Mouse (Mus musculus): ENCODE measurements around the gene Ace3. TPM values are rescaled to one million over a fixed set of nuclear protein-coding genes. Genes with fewer than 3 reads are reported as not detected.
"Not testable (repeated sequence)": the region's sequence is repeated elsewhere in the genome, so short reads cannot be mapped to it uniquely, and the experiment has no call there.

The Ace3 gene
- polyA plus RNA-seq, 1 experiment from 2014 or later, result not detected

DNA sequence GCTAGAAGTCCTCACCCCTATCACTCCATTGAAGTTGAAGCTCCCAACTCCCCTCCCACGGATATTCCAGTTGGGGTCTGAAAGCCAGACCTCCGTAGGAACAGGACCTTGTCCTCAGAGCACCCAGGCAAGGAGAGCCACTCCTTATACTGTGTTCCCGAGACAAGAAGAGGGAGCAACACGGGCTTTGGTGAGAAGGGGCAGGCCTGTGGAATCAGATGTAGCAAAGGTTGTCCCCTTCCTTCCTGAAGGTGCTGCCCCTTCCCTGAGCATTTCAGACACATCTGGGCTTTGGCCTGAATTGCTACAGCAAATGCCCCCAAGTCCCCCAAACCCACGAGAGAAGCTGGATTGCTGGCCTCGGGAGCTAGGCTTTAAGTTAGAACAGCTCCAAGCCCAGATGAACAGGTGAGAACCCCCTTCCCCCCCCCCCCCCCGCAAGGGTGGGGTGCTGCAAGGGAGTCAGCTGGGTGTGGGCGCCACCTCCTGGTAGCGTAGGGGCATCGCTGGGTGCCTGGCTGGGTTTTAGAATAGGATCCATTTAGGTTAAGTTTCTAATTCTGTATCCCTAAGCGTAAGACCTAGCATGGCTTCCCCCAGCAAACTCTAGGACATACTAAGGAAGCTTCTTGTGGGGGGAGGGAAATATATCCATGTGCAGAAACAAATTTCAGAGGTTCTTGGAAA lies 32.1 kb downstream of the Ace3 start:
- Histone ChIP-seq H3K27me3 (replicated peaks) (peaks cover 4% of the 10 kb centered on the region), H3K9ac (no peak overlapping the region), H3K36me3 (0 out of 2 replicates have a peak, but pooled peaks cover 4% of the 10 kb centered on the region), H3K4me2 (replicated peaks) (no peak overlapping the region), H3K9me3 (no peaks in the 10 kb centered on the region), H3K27ac (no peak overlapping the region), H3K4me1 (no peaks in the 10 kb centered on the region), H3K4me3 (no peak overlapping the region)
- WGBS, result 48% methylated on average over 11 of the region's 11 CpGs
- ATAC-seq (ENCODE audit: low FRiP score, low read depth), result no peak

DNA sequence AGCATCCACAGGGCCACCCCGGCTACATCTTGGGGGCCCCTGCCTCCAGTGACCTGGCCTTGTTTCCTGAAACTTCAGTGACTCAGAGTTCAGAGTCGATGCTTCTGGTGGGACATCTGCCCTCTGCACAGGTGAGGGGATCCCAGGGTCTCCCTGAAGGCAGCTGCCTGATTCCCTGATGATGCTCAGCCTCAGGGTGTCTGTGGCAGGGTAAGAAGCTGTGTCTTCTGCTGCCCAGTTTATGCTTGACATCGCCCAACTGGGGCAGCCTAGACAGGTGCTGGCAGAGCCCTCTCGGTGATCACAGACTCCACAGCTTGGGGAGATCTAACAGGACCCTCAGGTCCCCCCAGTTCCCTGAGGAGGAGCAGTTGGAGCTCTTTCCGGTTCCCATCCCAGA lies 33.1 kb downstream of the Ace3 start:
- Histone ChIP-seq H3K27me3 (replicated peaks) (no peaks in the 10 kb centered on the region), H3K9ac (no peak overlapping the region), H3K4me3 (no peak overlapping the region), H3K27ac (no peak overlapping the region), H3K4me2 (replicated peaks) (no peak overlapping the region), H3K4me1 (no peaks in the 10 kb centered on the region), H3K9me3 (no peaks in the 10 kb centered on the region), H3K36me3 (0 out of 2 replicates have a peak, but pooled peaks cover 4% of the 10 kb centered on the region)
- no peak for ATAC-seq (ENCODE audit: low FRiP score, low read depth)
- 93% methylated on average over 5 of the region's 5 CpGs for WGBS

DNA sequence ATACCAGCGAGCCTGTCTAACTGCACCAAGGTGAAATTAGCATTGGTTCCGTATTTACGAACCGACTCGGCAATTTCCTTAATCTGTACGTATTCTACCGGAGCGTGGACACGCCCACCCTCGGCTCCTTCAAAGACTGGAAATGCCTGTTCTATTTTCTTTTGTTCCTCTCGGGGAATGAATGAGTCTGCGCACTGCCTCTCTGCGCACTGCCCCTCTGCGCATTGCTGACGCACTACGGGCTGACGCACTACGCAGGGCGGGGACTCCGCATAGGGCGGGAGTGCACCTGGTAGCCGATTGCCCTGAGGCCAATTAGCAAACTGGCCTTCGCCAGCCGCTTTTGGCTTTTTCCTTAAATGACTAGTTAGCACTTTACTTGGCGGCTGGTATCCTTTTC lies 37.6 kb downstream of the Ace3 start:
- H3K27me3 ChIP-seq (replicated peaks); H3K9me3 ChIP-seq; H3K27ac ChIP-seq; H3K36me3 ChIP-seq; ATAC-seq (ENCODE audit: low FRiP score, low read depth); H3K9ac ChIP-seq; H3K4me1 ChIP-seq; H3K4me2 ChIP-seq (replicated peaks): not testable (repeated sequence)
- WGBS, result 42% methylated on average over 15 of the region's 25 CpGs
- peak overlapping the region; percentile 31 for H3K4me3 ChIP-seq

DNA sequence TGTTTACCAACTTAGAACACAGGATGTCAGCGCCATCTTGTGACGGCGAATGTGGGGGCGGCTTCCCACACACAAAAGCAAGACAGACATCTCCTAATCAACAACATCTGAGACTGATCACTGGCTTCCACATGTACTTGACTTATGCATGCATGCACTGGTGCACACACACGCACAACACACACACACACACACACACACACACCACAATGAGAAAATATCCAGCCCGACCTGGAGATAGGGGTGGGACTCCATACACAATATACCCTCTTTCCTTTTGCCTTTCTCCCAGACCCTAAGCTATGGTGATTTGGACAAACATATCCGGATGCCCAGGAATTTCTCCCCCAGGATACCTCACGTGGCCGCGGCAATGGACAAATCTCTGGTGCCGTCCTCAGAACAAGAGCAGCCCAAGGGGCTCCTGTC lies 39.0 kb downstream of the Ace3 start:
- H3K4me1 ChIP-seq, result peaks cover 13% of the 10 kb centered on the region
- H3K27me3 ChIP-seq (replicated peaks), result no peaks in the 10 kb centered on the region
- no peaks in the 10 kb centered on the region for H3K36me3 ChIP-seq
- WGBS, result 39% methylated on average over 11 of the region's 11 CpGs
- H3K4me2 ChIP-seq (replicated peaks), result peak overlapping the region; percentile 37
- ATAC-seq (ENCODE audit: low FRiP score, low read depth), result no peak
- no peak overlapping the region for H3K27ac ChIP-seq
- no peak overlapping the region for H3K9ac ChIP-seq
- no peak overlapping the region for H3K4me3 ChIP-seq
- no peaks in the 10 kb centered on the region for H3K9me3 ChIP-seq

DNA sequence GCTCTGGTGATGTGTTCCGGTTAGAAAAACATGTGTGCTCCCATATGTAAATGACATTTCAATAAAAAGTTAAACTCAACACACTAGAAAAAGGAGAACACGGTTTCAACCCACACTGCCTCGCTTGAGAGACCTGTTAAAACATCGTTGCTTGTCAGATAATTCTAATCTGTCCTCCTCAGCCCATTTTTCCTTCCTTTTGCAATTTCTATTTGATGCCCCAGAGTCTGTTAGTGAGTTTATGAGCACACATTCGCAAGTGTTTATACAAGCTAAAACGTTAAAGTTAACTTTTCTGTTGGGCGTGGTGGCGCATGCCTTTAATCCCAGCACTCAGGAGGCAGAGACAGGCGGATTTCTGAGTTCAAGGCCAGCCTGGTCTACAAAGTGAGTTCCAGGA lies 40.5 kb downstream of the Ace3 start:
- peaks cover 18% of the 10 kb centered on the region for H3K4me1 ChIP-seq
- H3K9me3 ChIP-seq, result no peaks in the 10 kb centered on the region
- ATAC-seq (ENCODE audit: low FRiP score, low read depth), result no peak
- H3K4me3 ChIP-seq, result no peak overlapping the region
- H3K9ac ChIP-seq, result no peak overlapping the region
- H3K36me3 ChIP-seq, result 0 out of 2 replicates have a peak, but pooled peaks cover 3% of the 10 kb centered on the region
- H3K4me2 ChIP-seq (replicated peaks), result no peak overlapping the region
- 88% methylated on average over 9 of the region's 9 CpGs for WGBS
- H3K27me3 ChIP-seq (replicated peaks), result no peaks in the 10 kb centered on the region
- H3K27ac ChIP-seq, result no peak overlapping the region

DNA sequence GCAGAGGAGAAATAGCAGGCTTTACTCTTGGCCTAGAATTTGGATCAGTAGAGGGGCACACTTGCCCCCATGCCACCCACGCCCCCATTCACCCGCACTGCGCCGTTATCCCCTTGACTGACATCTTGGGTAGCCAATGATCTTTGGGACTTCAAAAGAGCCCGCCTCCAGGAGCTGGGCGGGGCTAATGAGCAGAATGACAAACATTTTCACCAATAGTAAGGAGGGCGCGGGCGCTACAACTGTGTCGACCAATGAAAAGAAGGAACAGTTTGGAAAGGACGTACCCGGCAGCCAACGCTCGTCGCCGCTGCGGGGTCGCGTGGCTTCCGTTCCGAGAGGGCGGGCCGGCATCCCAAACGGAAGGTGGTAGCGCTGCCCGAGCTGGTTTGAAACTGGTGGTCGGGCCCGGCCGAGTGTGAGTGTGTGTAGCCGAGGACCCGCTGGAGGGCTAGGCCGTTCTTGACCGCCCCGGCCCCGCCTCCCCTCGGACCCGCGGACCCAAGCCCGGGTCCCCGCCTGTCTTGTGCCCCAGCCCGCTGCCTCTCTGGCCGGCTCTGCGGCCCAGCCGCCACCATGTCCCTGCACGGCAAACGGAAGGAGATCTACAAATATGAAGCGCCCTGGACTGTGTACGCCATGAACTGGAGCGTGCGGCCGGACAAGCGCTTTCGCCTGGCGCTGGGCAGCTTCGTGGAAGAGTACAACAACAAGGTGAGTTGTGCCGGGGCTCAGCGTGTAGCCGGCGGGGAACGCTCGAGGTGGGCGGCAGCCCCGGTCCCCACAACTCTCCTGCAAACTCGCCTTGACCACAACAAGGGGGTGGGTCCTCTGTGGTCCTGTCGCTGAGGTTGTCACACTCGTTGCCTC lies 42.3 kb downstream of the Ace3 start, which contains the start of gene Dcaf7:
Gene Dcaf7, plus strand, starts transcription at position 325 of the 870 bp plus-strand sequence.
- Histone ChIP-seq H3K4me2 (replicated peaks) (peak within 1 kb of the TSS; percentile 88), H3K4me1 (peaks cover 18% of the 10 kb centered on the region), H3K4me3 (peak within 1 kb of the TSS; percentile 95), H3K9me3 (no peaks in the 10 kb centered on the region), H3K27me3 (replicated peaks) (no peaks in the 10 kb centered on the region), H3K9ac (peak within 1 kb of the TSS; percentile 90), H3K36me3 (0 out of 2 replicates have a peak, but pooled peaks cover 3% of the 10 kb centered on the region), H3K27ac (peak within 1 kb of the TSS; percentile 89)
- under 1% methylated on average over 66 of the region's 66 CpGs for WGBS
- ATAC-seq (ENCODE audit: low FRiP score, low read depth), result peak; percentile 97

DNA sequence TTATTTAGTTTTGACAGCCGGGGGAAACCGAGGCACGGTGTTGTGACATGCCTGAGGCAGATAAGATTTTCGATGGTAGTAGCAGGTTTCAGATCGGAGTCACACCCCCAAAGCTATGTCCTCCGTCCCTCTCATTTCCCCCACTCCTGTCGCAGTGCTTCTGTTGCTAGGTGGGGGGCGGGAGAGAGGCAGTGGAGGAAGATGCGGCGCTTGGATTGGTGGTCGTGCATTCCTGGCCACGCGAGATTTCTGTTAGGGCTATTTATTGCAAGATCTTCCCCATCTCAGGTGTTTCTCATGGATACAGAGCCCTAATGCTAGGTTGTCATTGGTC lies 42.9 kb downstream of the Ace3 start:
- ATAC-seq (ENCODE audit: low FRiP score, low read depth), result peak; percentile 65
- Histone ChIP-seq H3K27me3 (replicated peaks) (no peaks in the 10 kb centered on the region), H3K36me3 (0 out of 2 replicates have a peak, but pooled peaks cover 3% of the 10 kb centered on the region), H3K9ac (peak overlapping the region; percentile 90), H3K9me3 (no peaks in the 10 kb centered on the region), H3K4me2 (replicated peaks) (peak overlapping the region; percentile 88), H3K4me3 (peak overlapping the region; percentile 95), H3K27ac (peak overlapping the region; percentile 89; the same call in 1 of the 2 replicates), H3K4me1 (peaks cover 18% of the 10 kb centered on the region)
- WGBS, result 1% methylated on average over 13 of the region's 13 CpGs

DNA sequence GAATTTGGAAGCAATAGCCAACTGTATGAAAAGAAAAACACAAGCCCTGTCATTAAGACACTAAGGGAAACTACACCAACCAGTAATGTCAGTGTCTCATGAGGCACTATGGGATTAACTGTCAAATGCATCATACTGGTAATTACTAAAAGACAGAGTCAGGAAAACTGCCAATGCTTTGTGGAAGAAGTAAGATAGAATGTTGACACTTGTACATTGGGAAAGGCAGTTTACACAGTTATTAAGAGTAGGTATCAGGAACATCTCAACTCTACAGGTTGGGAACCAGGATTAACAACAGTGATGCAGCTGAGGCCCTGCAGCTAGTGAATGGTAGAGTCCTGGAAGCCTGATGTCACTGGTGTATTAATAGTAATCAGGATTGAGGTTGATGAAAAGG lies 49.9 kb downstream of the Ace3 start:
- Histone ChIP-seq H3K27me3 (replicated peaks) (no peaks in the 10 kb centered on the region), H3K4me1 (no peaks in the 10 kb centered on the region), H3K36me3 (peaks cover 29% of the 10 kb centered on the region), H3K4me3 (no peak overlapping the region), H3K27ac (no peak overlapping the region), H3K9ac (no peak overlapping the region), H3K4me2 (replicated peaks) (no peak overlapping the region), H3K9me3 (no peaks in the 10 kb centered on the region)
- no peak for ATAC-seq (ENCODE audit: low FRiP score, low read depth)

DNA sequence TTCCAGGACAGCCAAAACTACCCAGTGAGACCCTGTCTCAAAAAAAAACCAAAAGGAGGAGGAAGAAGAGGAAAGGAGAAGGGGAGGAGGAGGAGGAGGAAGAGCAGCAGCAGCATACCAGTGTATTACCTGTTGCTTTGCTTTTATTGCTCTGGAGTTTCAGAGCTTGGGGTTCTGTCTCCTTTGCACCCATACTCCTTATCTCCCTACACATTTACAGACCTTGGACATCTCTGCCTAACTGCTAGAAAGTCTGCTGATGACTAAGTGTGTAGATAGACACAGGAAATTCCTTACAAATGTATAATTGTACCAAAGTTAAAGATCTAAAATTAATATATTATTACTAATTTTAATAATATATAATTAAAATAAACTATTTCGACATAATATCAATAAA lies 50.8 kb downstream of the Ace3 start:
- Histone ChIP-seq H3K4me3 (no peak overlapping the region), H3K4me1 (no peaks in the 10 kb centered on the region), H3K36me3 (peaks cover 32% of the 10 kb centered on the region), H3K27me3 (replicated peaks) (no peaks in the 10 kb centered on the region), H3K9me3 (no peaks in the 10 kb centered on the region), H3K27ac (no peak overlapping the region), H3K4me2 (replicated peaks) (no peak overlapping the region), H3K9ac (no peak overlapping the region)
- WGBS, result 93% methylated on average over 1 of the region's 1 CpGs
- no peak for ATAC-seq (ENCODE audit: low FRiP score, low read depth)

DNA sequence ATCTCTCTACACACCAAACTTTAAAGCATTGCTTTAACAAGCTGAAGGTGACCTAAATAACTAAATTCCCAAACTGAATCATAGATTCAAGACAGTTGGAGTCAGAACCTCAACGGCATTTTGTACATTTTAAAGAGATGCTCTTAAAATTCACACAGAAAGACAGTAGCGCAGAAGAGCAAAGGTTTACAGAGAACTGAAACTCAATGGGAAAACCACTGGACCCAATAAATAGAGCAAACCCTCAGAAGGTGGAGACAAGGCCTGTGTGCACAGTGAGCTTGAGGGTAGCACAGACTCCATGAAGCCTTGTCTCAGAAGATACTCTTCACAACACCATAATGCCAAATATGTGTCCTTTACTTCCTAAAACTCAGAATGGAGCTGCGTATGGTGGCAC lies 51.3 kb downstream of the Ace3 start:
- Histone ChIP-seq H3K4me2 (replicated peaks) (no peak overlapping the region), H3K4me3 (no peak overlapping the region), H3K27ac (no peak overlapping the region), H3K9me3 (no peaks in the 10 kb centered on the region), H3K27me3 (replicated peaks) (no peaks in the 10 kb centered on the region), H3K4me1 (no peaks in the 10 kb centered on the region), H3K36me3 (peaks cover 34% of the 10 kb centered on the region), H3K9ac (no peak overlapping the region)
- ATAC-seq (ENCODE audit: low FRiP score, low read depth), result no peak
- 94% methylated on average over 3 of the region's 3 CpGs for WGBS

DNA sequence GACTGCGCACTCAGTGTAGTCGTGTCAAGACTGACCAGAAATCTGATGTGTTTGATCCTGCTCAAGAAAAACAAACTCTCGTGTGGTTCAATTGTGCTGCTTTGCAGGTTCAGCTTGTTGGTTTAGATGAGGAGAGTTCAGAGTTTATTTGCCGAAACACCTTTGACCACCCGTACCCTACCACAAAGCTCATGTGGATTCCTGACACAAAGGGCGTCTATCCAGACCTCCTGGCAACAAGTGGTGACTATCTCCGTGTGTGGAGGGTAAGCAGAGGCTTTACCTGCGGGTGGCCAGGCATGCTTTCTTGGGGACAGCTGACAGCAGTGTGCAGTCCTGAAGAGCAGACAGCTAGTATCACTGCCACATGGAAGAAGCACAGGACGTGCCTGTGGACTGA lies 52.1 kb downstream of the Ace3 start:
- Histone ChIP-seq H3K4me2 (replicated peaks) (no peak overlapping the region), H3K4me3 (no peak overlapping the region), H3K27ac (no peak overlapping the region), H3K36me3 (peaks cover 42% of the 10 kb centered on the region), H3K9me3 (no peaks in the 10 kb centered on the region), H3K4me1 (no peaks in the 10 kb centered on the region), H3K9ac (no peak overlapping the region), H3K27me3 (replicated peaks) (no peaks in the 10 kb centered on the region)
- 91% methylated on average over 9 of the region's 9 CpGs for WGBS
- no peak for ATAC-seq (ENCODE audit: low FRiP score, low read depth)

DNA sequence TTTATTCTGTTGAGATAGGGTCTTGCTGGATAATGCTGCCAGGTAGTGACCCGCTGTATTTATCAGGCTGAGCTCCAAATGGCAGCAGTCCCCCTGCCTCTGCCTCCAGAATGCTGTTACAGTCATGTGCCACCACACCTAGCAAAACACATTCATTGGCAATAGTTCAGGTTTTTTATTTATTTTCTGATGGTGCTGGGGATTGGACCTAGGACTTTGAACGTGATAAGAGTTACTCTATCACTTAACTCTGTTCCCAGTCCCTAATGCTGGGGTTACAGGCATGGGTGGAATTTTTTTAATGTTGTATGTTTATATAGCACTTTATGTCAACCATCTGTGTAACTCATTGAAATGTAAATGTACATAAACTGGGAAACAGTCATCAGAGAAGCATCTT lies 59.4 kb downstream of the Ace3 start:
- Histone ChIP-seq H3K4me3 (no peak overlapping the region), H3K36me3 (peaks cover 89% of the 10 kb centered on the region), H3K4me2 (replicated peaks) (no peak overlapping the region), H3K4me1 (no peaks in the 10 kb centered on the region), H3K9ac (no peak overlapping the region), H3K27me3 (replicated peaks) (no peaks in the 10 kb centered on the region), H3K9me3 (no peaks in the 10 kb centered on the region), H3K27ac (no peak overlapping the region)
- ATAC-seq (ENCODE audit: low FRiP score, low read depth), result no peak
- WGBS, result 94% methylated on average over 2 of the region's 2 CpGs

Measured in neural tube, embryonic 12.5 days (tissue).